Mouse (Mus musculus) testis, adult 2 months (tissue): Measurements from ENCODE around the gene Adcy1.

Source experiments
- CTCF ChIP-seq: fragments of 200-500 bp; IDR thresholded peaks from 2 replicates; pipeline ENCODE4 v1.5.1; 2012; ENCODE audit warnings: low read depth, mild to moderate bottlenecking, inconsistent platforms, low read length, moderate library complexity; ENCODE audit not compliant: control insufficient read depth, insufficient read depth, insufficient replicate concordance
- POLR2A ChIP-seq: fragments of 200-500 bp; IDR thresholded peaks from 2 replicates; pipeline ENCODE4 v1.6.1; 2012; ENCODE audit warnings: low read depth, mild to moderate bottlenecking, inconsistent platforms, low read length, moderate library complexity; ENCODE audit not compliant: control insufficient read depth

DNA sequence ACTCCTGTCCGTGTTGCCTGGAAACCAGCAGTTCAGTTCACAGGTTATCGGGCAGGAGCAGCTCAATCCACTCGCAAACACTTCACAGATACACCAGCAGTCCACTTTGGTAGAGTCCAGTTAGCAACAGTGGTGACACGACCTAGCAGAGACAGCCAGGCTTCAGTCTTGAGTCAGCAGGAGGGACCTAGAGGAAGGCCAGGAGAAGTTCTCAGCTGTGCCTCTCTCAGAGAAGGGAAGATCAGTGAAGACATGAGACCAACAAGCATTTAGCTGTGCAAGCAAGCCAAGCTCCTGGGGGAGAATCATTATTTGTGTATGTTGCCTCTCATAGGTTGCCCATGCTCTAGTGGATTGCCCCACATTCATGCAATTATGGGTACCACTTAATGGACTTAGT, 164.8 kb downstream of the Adcy1 start:
- TF ChIP-seq CTCF (no peak), POLR2A (no peak)
